Mouse (Mus musculus) CH12.LX (cell line): ENCODE data around the gene Fah. TPM values are rescaled to one million over a fixed set of nuclear protein-coding genes. Genes with fewer than 3 reads are reported as not detected.

ENCODE experiments used
- DNase-seq: peaks from one replicate; pipeline ENCODE4 v3.0.0-alpha.2; 2013; ENCODE audit errors: extremely low read depth
- H3K27ac ChIP-seq: 2 replicates; pipeline ENCODE4 v1.5.1; 2012; ENCODE audit warnings: low read depth, mild to moderate bottlenecking, control low read depth, moderate library complexity; ENCODE audit not compliant: insufficient read depth
- H3K27me3 ChIP-seq: replicated peaks from 2 replicates; pipeline ENCODE3; 2012; ENCODE audit warnings: inconsistent platforms
- H3K36me3 ChIP-seq, 2 experiments: replicated peaks in 1 of 2; 2 replicates each; pipeline versions ENCODE3 to v1.6.1; 2012; ENCODE audit warnings: inconsistent platforms in 1 of 2, low read length in 1 of 2, mild to moderate bottlenecking in 1 of 2, mixed read lengths in 1 of 2, moderate library complexity in 1 of 2; ENCODE audit not compliant: control insufficient read depth in 1 of 2, insufficient read depth in 1 of 2
- H3K4me1 ChIP-seq, 2 experiments: 2 replicates each; pipeline ENCODE4 v1.6.1; 2012; ENCODE audit warnings: inconsistent platforms in 1 of 2, moderate library complexity in 1 of 2; ENCODE audit not compliant: insufficient read depth in 2 of 2, control insufficient read depth in 1 of 2
- H3K4me2 ChIP-seq: 2 replicates; pipeline ENCODE4 v1.6.1; 2012; ENCODE audit warnings: low read depth, mild to moderate bottlenecking, control low read depth; ENCODE audit not compliant: poor library complexity, insufficient read depth, severe bottlenecking
- H3K4me3 ChIP-seq, 3 experiments: fragments of 150-350 bp in 1 of 3; sonication (generic) in 1 of 3; replicated peaks in 1 of 3; 2 replicates each; pipeline versions ENCODE3 to v1.5.1; 2011 to 2012; ENCODE audit warnings: low read depth in 2 of 3, low read length in 2 of 3, mild to moderate bottlenecking in 2 of 3, moderate library complexity in 2 of 3, control low read depth in 1 of 3, improper control_type of control experiment in 1 of 3, inconsistent platforms in 1 of 3, mixed read lengths in 1 of 3; ENCODE audit not compliant: poor library complexity in 1 of 3
- H3K79me2 ChIP-seq: replicated peaks from 2 replicates; pipeline ENCODE4 v1.6.1; 2012; ENCODE audit warnings: mild to moderate bottlenecking, moderate library complexity; ENCODE audit not compliant: control insufficient read depth, poor library complexity, insufficient read depth, severe bottlenecking; ENCODE audit errors: extremely low read depth
- H3K9ac ChIP-seq: 2 replicates; pipeline ENCODE4 v1.6.1; 2012; ENCODE audit warnings: low read depth, mild to moderate bottlenecking, control low read depth, moderate library complexity; ENCODE audit not compliant: insufficient read depth
- H3K9me3 ChIP-seq: replicated peaks from 2 replicates; pipeline ENCODE3; 2012; ENCODE audit warnings: low read length, inconsistent platforms, mixed read lengths
- BHLHE40 ChIP-seq: IDR thresholded peaks from 2 replicates; pipeline ENCODE4 v1.6.1; 2011; ENCODE audit warnings: mild to moderate bottlenecking, low read depth, low read length, improper control_type of control experiment
- CTCF ChIP-seq, 2 experiments: IDR thresholded peaks in 1 of 2; conservative IDR thresholded peaks in 1 of 2; 2 replicates each; pipeline ENCODE4 v1.5.1; 2011 to 2012; ENCODE audit warnings: low read depth in 2 of 2, low read length in 2 of 2, improper control_type of control experiment in 1 of 2, inconsistent platforms in 1 of 2, mild to moderate bottlenecking in 1 of 2, moderate library complexity in 1 of 2
- ELF1 ChIP-seq: IDR thresholded peaks from 2 replicates; pipeline ENCODE4 v1.6.1; 2014; ENCODE audit warnings: low read depth, mild to moderate bottlenecking, inconsistent platforms, low read length, improper control_type of control experiment
- EP300 ChIP-seq: IDR thresholded peaks from 2 replicates; pipeline ENCODE4 v1.6.1; 2011; ENCODE audit warnings: low read length, improper control_type of control experiment
- ETS1 ChIP-seq: conservative IDR thresholded peaks from 2 replicates; pipeline ENCODE4 v1.6.1; 2012; ENCODE audit warnings: low read depth, mild to moderate bottlenecking, inconsistent platforms, low read length, improper control_type of control experiment, moderate library complexity
- KAT2A ChIP-seq: IDR thresholded peaks from 2 replicates; pipeline ENCODE4 v1.6.1; 2012; ENCODE audit warnings: low read length, improper control_type of control experiment, inconsistent platforms; ENCODE audit not compliant: insufficient replicate concordance
- MAFK ChIP-seq: IDR thresholded peaks from 2 replicates; pipeline ENCODE4 v1.6.1; 2011; ENCODE audit warnings: low read length, improper control_type of control experiment; ENCODE audit not compliant: insufficient replicate concordance
- MAX ChIP-seq: IDR thresholded peaks from 2 replicates; pipeline ENCODE4 v1.6.1; 2011; ENCODE audit warnings: low read length, improper control_type of control experiment
- MEF2A ChIP-seq: IDR thresholded peaks from 2 replicates; pipeline ENCODE4 v1.6.1; 2014; ENCODE audit warnings: low read depth, mild to moderate bottlenecking, inconsistent platforms, low read length, improper control_type of control experiment, borderline replicate concordance
- MXI1 ChIP-seq: IDR thresholded peaks from 2 replicates; pipeline ENCODE4 v1.6.1; 2011; ENCODE audit warnings: mild to moderate bottlenecking, low read depth, low read length, improper control_type of control experiment
- MYC ChIP-seq: IDR thresholded peaks from 2 replicates; pipeline ENCODE4 v1.6.1; 2011; ENCODE audit warnings: low read depth, mild to moderate bottlenecking, improper control_type of control experiment, low read length
- PAX5 ChIP-seq: IDR thresholded peaks from 2 replicates; pipeline ENCODE4 v1.6.1; 2012; ENCODE audit warnings: low read length, inconsistent platforms, mixed read lengths
- POLR2A ChIP-seq: IDR thresholded peaks from 2 replicates; pipeline ENCODE4 v1.6.1; 2011; ENCODE audit warnings: low read depth, mild to moderate bottlenecking, improper control_type of control experiment, low read length
- RCOR1 ChIP-seq: conservative IDR thresholded peaks from 2 replicates; pipeline ENCODE4 v1.6.1; 2012; ENCODE audit warnings: low read depth, mild to moderate bottlenecking, inconsistent platforms, low read length, improper control_type of control experiment
- SMC3 ChIP-seq: IDR thresholded peaks from 2 replicates; pipeline ENCODE4 v1.6.1; 2011; ENCODE audit warnings: low read depth, low read length, improper control_type of control experiment
- TBP ChIP-seq: conservative IDR thresholded peaks from 2 replicates; pipeline ENCODE4 v1.6.1; 2011; ENCODE audit warnings: low read depth, low read length, improper control_type of control experiment
- TCF12 ChIP-seq: IDR thresholded peaks from 2 replicates; pipeline ENCODE4 v1.6.1; 2014; ENCODE audit warnings: low read depth, mild to moderate bottlenecking, inconsistent platforms, low read length, improper control_type of control experiment
- UBTF ChIP-seq: IDR thresholded peaks from 2 replicates; pipeline ENCODE4 v1.6.1; 2012; ENCODE audit warnings: low read depth, mild to moderate bottlenecking, inconsistent platforms, low read length, improper control_type of control experiment, moderate library complexity
- USF1 ChIP-seq: IDR thresholded peaks from 2 replicates; pipeline ENCODE4 v1.6.1; 2014; ENCODE audit warnings: low read depth, mild to moderate bottlenecking, inconsistent platforms, low read length, improper control_type of control experiment
- USF2 ChIP-seq: conservative IDR thresholded peaks from 2 replicates; pipeline ENCODE4 v1.6.1; 2011; ENCODE audit warnings: low read depth, low read length, improper control_type of control experiment
- ZMIZ1 ChIP-seq: IDR thresholded peaks from 2 replicates; pipeline ENCODE4 v1.6.1; 2012; ENCODE audit warnings: low read depth, mild to moderate bottlenecking, inconsistent platforms, low read length, improper control_type of control experiment
- ZNF384 ChIP-seq: IDR thresholded peaks from 2 replicates; pipeline ENCODE4 v1.6.1; 2012; ENCODE audit warnings: low read depth, low read length, improper control_type of control experiment, inconsistent platforms
- dilution Hi-C: fragments of 300-500 bp; cut with MboI; formaldehyde crosslinking; loops from 2 replicates; pipeline ENCODE4 v1.14.3; 2020; ENCODE audit warnings: low sequenced_read_pairs; ENCODE audit not compliant: extremely low pct_unique_long_range_greater_than_20kb, extremely low pct_ligation_motif_present
- in situ Hi-C: fragments of 300-500 bp; cut with MboI; formaldehyde crosslinking; loops from 3 replicates; pipeline ENCODE4 v1.14.3; 2019; ENCODE audit warnings: low sequenced_read_pairs, low pct_ligation_motif_present, low pct_unique_long_range_greater_than_20kb, mixed read lengths
- polyA plus RNA-seq: library from polyadenylated mRNA; unstranded; fragments of >175 nt; gene quantifications from 2 replicates; pipeline ENCODE4 v1.2.1, GENCODE M21; 2012; ENCODE audit warnings: low read depth; ENCODE audit not compliant: insufficient read length
- total RNA-seq, 2 experiments: library from RNA; depleted of rRNA; stranded (reverse); fragments of 300-350 nt in 1 of 2; fragments of >200 nt in 1 of 2; gene quantifications; 2 replicates each; pipeline ENCODE4 v1.2.3; 2012 to 2014

The Fah gene
- total and polyA plus RNA-seq, 3 experiments, result 128 to 203 (median 167) TPM

DNA sequence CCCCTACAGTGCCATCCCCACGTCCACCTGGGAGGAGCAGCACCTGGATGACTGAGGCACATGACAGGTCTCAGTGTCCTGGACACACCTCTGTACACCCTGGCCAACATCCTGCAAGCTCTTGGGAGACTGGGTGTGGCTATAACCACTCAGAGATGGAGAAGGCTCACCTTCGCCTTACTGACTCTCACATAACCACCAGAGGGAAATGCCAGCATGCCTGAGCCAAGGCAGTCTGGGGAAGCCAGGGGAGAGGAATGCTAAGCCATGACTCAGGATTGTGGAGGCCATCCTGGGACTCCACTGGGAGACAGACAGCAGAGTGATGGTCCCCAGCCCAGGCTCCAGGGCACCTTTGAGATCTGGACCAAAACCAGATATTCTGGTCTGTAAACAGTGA lies 29.5 kb downstream of the Fah start:
- Histone ChIP-seq H3K79me2 (no peaks in the 10 kb centered on the region), H3K36me3 (peaks cover 0 to 11% of the 10 kb centered on the region in 2 experiments), H3K27me3 (no peaks in the 10 kb centered on the region), H3K9ac (no peak overlapping the region), H3K4me3 (no peak overlapping the region), H3K4me2 (no peak overlapping the region), H3K27ac (no peak overlapping the region), H3K4me1 (peaks cover 2 to 7% of the 10 kb centered on the region in 2 experiments; a peak in 1 of 4 replicates), H3K9me3 (no peaks in the 10 kb centered on the region)
- no peak for DNase-seq
- in situ Hi-C loops, result no loop called here
- dilution Hi-C loops, result no loop called here
- TF ChIP-seq MXI1, result no peak
- TF ChIP-seq EP300, result no peak
- TF ChIP-seq MEF2A, result no peak
- no peak for TF ChIP-seq MAFK
- TF ChIP-seq ZMIZ1, result no peak
- no peak for TF ChIP-seq TBP
- TF ChIP-seq MYC, result no peak
- no peak for TF ChIP-seq POLR2A
- no peak for TF ChIP-seq PAX5
- TF ChIP-seq USF1, result no peak
- TF ChIP-seq RCOR1, result no peak
- TF ChIP-seq ETS1, result no peak
- no peak for TF ChIP-seq ELF1
- TF ChIP-seq TCF12, result no peak
- TF ChIP-seq SMC3, result no peak
- TF ChIP-seq KAT2A, result no peak

DNA sequence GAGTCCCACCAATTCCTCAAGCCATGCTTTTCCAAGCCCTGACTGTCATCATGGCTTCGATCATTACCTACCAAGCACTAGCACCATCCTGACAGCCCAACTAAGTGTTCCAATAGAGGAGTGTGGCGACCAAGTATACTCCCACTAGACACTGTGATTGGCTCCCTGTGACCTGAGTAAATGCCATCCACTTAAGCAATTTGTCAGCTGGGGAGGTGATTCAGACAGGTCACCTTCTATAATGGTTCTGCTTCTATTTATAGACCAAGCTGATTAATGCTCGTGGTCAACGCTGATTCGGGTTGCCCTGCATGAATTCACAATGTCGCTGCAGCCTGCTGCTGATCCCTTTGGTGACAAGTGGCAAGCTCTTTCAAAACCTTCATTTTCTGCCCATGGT lies 40.3 kb downstream of the Fah start:
- in situ Hi-C loops, result no loop called here
- H3K4me1 ChIP-seq, result peaks cover 0 to 2% of the 10 kb centered on the region in 2 experiments; a peak in 1 of 4 replicates
- H3K9ac ChIP-seq, result no peak overlapping the region
- H3K27ac ChIP-seq, result no peak overlapping the region
- no peaks in the 10 kb centered on the region for H3K79me2 ChIP-seq
- no peaks in the 10 kb centered on the region for H3K9me3 ChIP-seq
- no peak for DNase-seq
- dilution Hi-C loops, result no loop called here
- TF ChIP-seq ETS1, result no peak
- no peak for TF ChIP-seq ZNF384
- no peak for TF ChIP-seq CTCF (conservative IDR thresholded peaks at IDR 0.05 in 1 of 2, IDR thresholded peaks at IDR 0.05 in 1 of 2; ENCODE audit: low read depth in 2 of 2, low read length in 2 of 2)
- no peak for TF ChIP-seq UBTF
- no peak for TF ChIP-seq MEF2A
- no peak for TF ChIP-seq ELF1
- TF ChIP-seq TBP, result no peak
- TF ChIP-seq PAX5, result no peak
- no peak for TF ChIP-seq MXI1
- no peak for TF ChIP-seq USF2
- no peak for TF ChIP-seq MYC
- TF ChIP-seq MAFK, result no peak
- no peak for TF ChIP-seq MAX
- no peak for TF ChIP-seq BHLHE40
- no peak overlapping the region for H3K4me2 ChIP-seq
- no peak overlapping the region for H3K4me3 ChIP-seq
- H3K27me3 ChIP-seq, result no peaks in the 10 kb centered on the region
- H3K36me3 ChIP-seq, result no peaks in the 10 kb centered on the region
